Mouse (Mus musculus) lung, postnatal 4 days (tissue): Measurements from ENCODE around the gene Defa34.
"Not testable (repeated sequence)": the region's sequence is repeated elsewhere in the genome, so short reads cannot be mapped to it uniquely, and the experiment has no call there.

Source experiments
- DNase-seq, 2 experiments: peaks; one replicate each; pipeline ENCODE4 v3.0.0; 2021

The Defa34 gene

GRCm38 (mm10) chr8:21665497-21665896, at the start of gene Defa34:
TSS of gene Defa34 (plus strand) at chr8:21665797.
- not testable (repeated sequence) for DNase-seq

GRCm38 (mm10) chr8:21617883-21618282, 47.7 kb upstream of the Defa34 start, which contains the start of gene Defa26:
TSS of gene Defa26 (plus strand) at chr8:21618183.
- DNase-seq, result not testable (repeated sequence)

- DNase-seq, result not testable (repeated sequence)
Observed at GRCm38 (mm10) chr8:21655480-21655879, 10.1 kb upstream of the Defa34 start, which contains the start of gene Defa17. TSS of gene Defa17 (plus strand) at chr8:21655780.

- not testable (repeated sequence) for DNase-seq
Observed at GRCm38 (mm10) chr8:21703545-21703944, 37.9 kb downstream of the Defa34 start, which contains the start of gene AY761184. TSS of gene AY761184 (minus strand) at chr8:21703645.
